Comparison of ENCODE assay signal across 11 mouse cellular contexts in the genomic region with DNA sequence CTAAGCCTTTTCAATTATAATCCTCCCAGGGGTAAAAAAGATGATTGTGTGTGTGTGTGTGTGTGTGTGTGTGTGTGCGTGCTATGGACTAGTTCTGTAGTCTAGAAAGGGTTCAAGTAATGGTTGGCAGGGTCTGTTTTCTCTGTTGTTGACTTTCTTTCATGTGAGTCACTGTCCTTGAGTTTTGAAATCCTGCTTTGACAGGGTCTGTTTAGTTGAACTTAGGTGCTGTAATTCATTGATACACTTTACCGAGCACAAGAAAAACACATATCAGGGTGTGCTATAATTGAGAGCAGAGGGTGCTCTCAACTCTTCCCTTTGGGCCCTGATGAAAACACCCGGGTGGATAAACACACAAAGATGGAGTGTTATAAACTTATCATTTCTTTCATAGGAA.
"Had no signal": no experiment of that assay in that cellular context is flagged by ENCODE, and none has a peak within 500 bp of the region (broad histone marks: within the 10 kb centered on the region; RNA-seq: fewer than 3 reads in every experiment).

No protein-coding gene starts in this region.

- DNase-seq: lung, postnatal 14 days; right cerebral cortex, postnatal 14 days; thymus, adult 2 months; thymus, postnatal 25 days had no signal

- H3K9ac ChIP-seq: limb, embryonic 13.5 days; liver, embryonic 14.5 days; lung, embryonic 15.5 days; midbrain, embryonic 12.5 days; stomach, embryonic 15.5 days had no signal

- H3K9me3 ChIP-seq: limb, embryonic 13.5 days; lung, embryonic 15.5 days; midbrain, embryonic 12.5 days; stomach, embryonic 15.5 days had no signal

- H3K36me3 ChIP-seq: limb, embryonic 13.5 days; lung, embryonic 15.5 days; midbrain, embryonic 12.5 days; stomach, embryonic 15.5 days had no signal

- H3K27ac ChIP-seq: limb, embryonic 13.5 days; liver, embryonic 14.5 days; lung, embryonic 15.5 days; macrophage; midbrain, embryonic 12.5 days; stomach, embryonic 15.5 days had no signal

- H3K4me2 ChIP-seq: limb, embryonic 13.5 days; lung, embryonic 15.5 days; stomach, embryonic 15.5 days had no signal

- H3K4me3 ChIP-seq: limb, embryonic 13.5 days; lung, embryonic 15.5 days; megakaryocyte, embryonic 14.5 days; midbrain, embryonic 12.5 days; stomach, embryonic 15.5 days had no signal

- H3K27me3 ChIP-seq: limb, embryonic 13.5 days; lung, embryonic 15.5 days; megakaryocyte, embryonic 14.5 days; stomach, embryonic 15.5 days had no signal

- H3K4me1 ChIP-seq: stomach, embryonic 15.5 days had no signal
